Mouse (Mus musculus) lung, postnatal 4 days (tissue): ENCODE measurements at regions not wholly inside any gene's neighbourhood (a gene's known extent, or its start where the extent isn't known, plus 50 kb on each side); places are given as distances from the start of the nearest gene placed in this dataset.
A peak's percentile ranks its signal among the peaks of the same experiment; 100 is the strongest.

Experiments used
- DNase-seq, 2 experiments: peaks; one replicate each; pipeline ENCODE4 v3.0.0; 2021

DNA sequence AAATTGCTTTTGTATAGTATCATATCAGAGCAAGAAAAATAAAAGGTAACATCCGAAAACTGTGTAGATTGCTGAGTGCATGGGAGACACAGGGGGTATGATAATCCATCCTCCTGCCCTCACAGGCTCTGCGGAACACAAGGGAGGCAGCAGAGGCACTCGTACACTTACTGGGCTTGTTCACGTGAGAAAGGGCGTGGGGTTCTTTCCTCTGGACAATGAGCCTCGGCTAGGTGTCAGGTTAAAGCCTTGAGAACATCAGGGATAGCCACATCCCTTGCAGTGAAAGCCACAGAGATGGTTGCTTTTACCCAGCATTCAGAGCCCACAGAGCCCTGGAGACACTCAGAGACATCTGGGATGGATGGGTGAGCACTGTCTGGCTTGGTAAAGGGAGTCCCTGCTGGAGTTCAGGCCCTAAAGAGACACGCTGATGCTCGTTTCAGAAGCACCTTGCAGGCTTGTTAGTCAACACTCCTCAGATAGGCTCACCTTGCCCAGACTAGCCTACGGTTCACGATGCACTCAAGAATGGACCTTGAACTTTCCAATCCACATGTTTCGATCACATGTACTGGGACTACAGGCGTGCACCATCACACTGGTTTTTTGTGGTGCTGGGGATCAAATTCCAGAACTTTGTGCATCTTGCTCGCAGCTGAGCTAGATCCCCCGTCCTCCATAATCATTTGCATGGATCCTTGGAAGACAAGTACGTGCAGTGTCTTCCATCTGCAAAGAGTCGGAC is 83.5 kb upstream of the Spin1 start:
- DNase-seq = no peak

DNA sequence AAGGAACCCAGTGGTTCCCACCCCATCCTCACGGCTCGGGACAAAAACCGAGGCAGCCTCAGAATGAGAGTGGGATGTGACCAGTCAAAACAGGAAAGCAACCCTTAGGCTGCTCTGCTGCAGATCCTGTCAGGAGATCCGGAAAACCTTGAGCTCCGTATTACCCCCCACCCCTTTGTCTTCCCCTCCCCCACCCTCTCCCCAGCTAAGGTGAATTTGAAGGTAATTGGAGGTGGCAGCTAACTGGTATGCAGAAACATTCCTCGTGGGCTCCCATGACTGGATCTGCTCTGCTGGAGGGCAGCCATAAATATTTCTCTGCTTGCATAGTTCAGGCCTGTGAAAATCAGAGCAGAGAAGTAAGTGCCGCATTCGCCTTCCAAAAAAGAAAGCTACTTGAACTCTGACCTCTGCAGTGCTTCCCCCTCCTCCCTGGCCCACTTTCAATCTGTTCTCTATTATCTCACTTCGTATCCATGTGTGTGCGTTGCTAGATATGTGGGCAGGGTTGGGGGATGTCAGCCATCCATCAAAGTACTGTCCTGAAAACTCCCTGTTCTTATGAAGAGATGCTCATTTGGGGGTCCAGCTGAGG is 82.9 kb upstream of the Spin1 start:
- peak; percentile 27 to 44 for DNase-seq

DNA sequence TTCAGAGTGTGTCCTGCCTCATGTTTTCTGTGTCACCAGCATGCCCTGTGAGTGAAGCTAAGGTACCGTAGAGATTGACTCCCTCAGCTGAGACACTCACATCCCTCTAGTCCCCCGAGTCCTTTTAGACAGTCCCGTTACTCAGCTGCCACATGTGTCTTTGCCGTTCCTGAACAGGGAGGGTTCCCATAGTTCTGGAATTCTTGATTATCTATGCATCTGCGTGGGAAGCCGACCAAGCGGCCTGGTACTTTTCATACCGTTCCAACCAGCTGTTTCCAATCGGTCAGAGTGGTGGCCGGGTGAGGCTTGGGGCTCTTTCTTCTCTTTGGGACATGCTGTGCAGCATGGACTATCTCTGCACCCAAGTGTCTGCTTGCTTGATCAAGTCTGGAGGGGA is 82.3 kb upstream of the Spin1 start:
- DNase-seq = no peak

DNA sequence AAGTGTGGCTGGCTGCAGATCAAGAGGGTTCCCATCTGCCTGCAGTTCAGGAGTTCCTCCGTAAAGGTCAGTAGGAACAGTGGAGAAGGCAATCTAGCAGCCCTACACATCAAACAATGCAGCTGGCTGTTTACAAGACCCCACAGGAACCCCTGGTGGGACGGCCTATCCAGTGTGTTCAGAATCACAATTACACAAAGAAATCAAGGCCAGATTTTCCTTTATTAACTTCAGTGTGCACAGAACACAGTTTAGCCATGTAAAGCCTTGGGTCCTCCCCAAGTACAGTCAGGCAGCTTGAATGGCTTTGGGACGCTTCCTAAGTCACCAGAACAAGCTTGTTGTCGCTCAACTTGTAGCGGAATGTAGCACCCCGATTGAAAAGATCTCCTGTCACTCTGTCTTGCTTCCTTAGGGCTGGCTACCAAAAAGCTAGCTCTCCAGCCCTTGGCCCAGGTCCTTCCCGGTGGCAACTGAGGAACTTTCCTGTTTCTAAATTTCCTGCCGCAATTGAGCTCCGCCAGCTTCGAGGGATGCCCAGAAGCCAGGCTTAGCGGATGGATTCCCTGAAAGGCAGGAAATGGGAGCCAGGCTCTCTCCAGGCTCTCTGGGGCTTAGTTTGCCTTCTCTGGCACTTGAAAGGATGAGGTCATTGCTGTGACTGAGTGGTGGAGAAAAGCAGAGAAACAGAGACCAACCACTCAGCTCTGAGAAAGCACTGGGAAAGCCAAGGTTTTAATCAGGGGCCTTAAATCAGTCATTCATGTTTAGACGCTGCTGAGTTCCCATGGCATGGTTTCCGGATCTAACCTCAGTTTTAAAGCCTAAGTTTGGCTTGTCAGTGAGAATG is 78.1 kb upstream of the Spin1 start:
- DNase-seq = peak; percentile 63

DNA sequence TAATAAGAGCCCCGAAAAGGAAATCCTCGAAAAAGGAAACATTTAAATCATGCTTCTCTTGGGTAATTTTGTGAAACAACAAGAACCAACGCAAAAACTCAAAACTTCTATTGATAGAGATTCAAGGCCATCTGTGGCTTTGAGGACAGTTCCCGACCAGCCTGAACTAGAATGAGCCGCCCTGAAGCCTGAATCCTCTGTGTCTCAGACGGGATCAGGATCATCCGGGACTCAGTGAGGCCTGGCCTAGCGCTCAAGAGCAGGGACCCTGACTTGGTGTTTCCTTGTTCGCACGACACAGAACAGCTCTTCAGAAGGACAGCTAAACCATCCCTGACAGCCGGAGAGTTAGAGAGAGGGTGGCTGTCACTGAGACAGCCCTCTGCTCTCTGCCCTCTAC is 77.4 kb upstream of the Spin1 start:
- DNase-seq = no peak

DNA sequence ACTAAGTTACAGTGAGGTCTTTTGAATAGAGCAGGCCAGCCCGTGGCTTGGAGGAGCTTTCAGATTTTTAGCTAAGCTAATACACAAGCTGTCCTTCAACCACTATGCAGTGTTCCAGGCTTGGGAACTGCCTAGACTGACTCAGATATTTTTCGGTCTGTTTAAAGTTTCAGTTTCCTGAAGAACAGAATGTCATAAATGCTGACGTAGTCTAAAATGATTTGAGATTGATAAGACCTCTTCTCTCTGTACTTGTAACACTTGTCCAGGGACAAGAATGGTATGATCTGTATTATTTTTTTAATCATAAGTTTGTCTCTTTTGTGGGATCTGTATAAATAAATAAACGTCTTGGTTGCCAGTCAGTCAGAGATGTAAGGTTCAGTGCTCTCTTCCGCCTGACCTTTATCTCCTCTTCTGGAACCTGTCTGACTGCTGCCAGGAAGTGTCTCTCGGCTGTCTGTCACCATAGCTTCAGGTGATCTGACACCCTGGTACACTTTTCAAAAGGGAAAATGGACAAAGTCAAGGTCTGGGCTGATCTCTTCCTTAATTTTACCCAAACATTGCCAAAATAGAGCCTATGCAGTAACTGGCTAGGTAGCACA is 74.3 kb upstream of the Spin1 start:
- no peak for DNase-seq

DNA sequence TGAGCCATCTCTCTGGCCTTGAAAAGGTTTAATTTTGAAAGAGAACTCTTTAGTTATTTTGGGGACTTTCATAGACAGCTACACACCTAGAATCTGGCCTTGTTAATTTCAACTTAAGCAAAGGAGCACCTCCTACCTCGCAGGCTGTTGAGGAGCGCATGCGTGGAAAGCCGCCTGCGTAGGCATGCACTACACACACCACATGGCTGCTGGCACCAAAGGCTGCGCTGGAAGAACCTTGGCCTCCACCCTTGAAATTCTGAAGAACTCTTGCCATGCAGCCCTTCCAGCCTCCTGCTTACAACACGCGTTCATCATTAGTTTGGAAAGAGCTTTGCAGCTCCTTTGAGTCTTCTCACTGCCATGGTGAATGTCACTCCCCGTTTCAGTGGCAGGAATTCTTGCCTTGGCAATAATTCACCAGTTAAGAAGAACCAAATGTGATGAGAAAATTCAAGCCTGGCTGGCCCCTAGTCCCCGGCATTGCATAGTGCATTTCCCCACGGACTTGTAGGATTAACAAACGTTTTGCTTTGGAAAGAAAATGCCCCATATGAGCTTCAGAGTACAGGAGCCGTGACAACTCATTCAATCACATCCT is 62.7 kb upstream of the Spin1 start:
- DNase-seq = no peak

DNA sequence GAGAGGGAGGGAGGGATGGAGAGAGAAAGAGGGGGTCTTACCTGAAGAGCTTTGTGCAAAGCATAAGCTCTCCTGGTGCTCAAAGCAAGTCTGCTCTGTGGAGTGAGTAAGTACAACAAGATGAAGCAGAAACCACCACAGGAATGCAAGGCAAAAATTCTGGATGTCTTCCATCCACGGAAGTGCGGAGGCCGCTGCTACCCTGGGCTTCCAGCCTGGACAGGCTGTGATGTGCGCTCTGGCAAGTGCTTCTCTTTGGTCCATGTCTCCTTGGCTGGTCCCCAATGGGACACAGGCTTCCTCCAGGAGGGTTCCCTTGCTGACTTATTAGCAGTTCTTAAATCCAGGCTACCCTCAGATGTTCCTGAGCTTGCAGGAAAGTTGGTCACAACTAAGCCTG is 61.7 kb upstream of the Spin1 start:
- peak in 1 of 2 experiments; percentile 55 for DNase-seq

DNA sequence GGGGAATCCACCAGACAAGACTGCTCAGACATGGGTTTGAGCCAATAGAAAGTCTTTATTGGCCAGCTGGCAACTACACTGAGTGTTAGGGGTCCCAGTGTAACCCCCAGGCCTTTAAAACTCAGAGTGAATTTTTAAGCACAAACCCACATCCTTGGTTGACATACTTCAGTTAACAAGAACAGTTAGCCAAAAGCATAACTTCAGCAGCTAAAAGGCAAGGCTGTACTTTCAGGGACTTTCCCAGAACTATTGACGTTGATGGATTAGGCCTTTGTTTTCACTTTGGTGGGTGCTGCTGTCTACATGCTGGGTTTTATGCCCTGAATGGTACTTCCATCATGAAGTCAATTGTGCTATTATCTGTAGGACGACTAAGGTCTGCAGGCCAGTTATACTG is 59.6 kb upstream of the Spin1 start:
- DNase-seq = no peak

DNA sequence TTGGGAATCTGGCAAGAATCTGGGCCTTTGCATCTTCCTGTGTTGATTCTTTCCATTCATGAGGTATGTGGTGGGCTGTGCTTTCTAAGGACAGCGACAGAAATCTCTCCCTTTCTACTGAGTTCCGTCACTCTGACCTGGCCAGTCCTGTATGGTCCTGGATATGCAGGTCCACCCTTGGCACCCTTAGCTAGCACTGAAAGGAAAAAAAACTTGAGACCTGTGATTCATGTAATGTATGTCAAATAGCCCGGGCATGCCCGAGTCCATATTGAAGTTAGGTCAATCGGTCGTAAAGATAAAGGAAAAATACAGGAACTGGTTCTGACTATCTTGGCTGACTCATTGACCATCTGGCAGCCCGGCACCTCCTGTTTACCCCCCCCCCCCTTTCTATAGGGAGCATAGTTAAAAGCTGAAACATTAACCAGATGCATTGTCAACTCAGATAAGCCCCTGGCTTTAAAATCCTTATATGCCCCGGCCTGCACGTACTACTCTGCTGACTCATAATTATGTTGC is 57.7 kb upstream of the Spin1 start:
- no peak for DNase-seq
